Mouse (Mus musculus): ENCODE results near the gene Grin3b. TPM values are rescaled to one million over a fixed set of nuclear protein-coding genes. Genes with fewer than 3 reads are reported as not detected.

Gene Grin3b
- polyA plus RNA-seq, 1 experiment from 2014 or later: 0.49 TPM

GRCm38 (mm10) chr10:79979401-79980155 is 9.1 kb downstream of the Grin3b start:
- H3K9ac ChIP-seq (ENCODE audit: low read depth, low read length): no peak overlapping the region
- H3K4me1 ChIP-seq (replicated peaks; ENCODE audit: control insufficient read depth, insufficient read depth, low read length): peaks cover 6% of the 10 kb centered on the region
- H3K4me2 ChIP-seq (replicated peaks; ENCODE audit: low read depth, low read length): no peak overlapping the region
- H3K9me3 ChIP-seq (ENCODE audit: control insufficient read depth, low read length): no peaks in the 10 kb centered on the region
- H3K27ac ChIP-seq (ENCODE audit: low read depth, low read length): no peak overlapping the region
- DNase-seq (ENCODE audit: low spot score) (no peak), ATAC-seq (ENCODE audit: low FRiP score) (no peak)
- peaks cover 30% of the 10 kb centered on the region for H3K36me3 ChIP-seq (ENCODE audit: control insufficient read depth, insufficient read depth, low read length)
- H3K27me3 ChIP-seq (ENCODE audit: control insufficient read depth, insufficient read depth, low read length): no peaks in the 10 kb centered on the region
- WGBS: 91% methylated on average over 22 of the region's 22 CpGs
- no peak overlapping the region for H3K4me3 ChIP-seq (ENCODE audit: low read depth, low read length)

GRCm38 (mm10) chr10:79983205-79983604 is 12.7 kb downstream of the Grin3b start:
- Histone ChIP-seq H3K36me3 (ENCODE audit: control insufficient read depth, insufficient read depth, low read length) (peaks cover 9% of the 10 kb centered on the region; the same call in 1 of the 2 replicates), H3K27me3 (ENCODE audit: control insufficient read depth, insufficient read depth, low read length) (peaks cover 15% of the 10 kb centered on the region), H3K4me3 (ENCODE audit: low read depth, low read length) (peak overlapping the region; percentile 66), H3K4me1 (replicated peaks; ENCODE audit: control insufficient read depth, insufficient read depth, low read length) (peaks cover 6% of the 10 kb centered on the region), H3K9ac (ENCODE audit: low read depth, low read length) (peak overlapping the region; percentile 86), H3K4me2 (replicated peaks; ENCODE audit: low read depth, low read length) (peak overlapping the region; percentile 73), H3K9me3 (ENCODE audit: control insufficient read depth, low read length) (no peaks in the 10 kb centered on the region), H3K27ac (ENCODE audit: low read depth, low read length) (peak overlapping the region; percentile 92; the same call in 1 of the 2 replicates)
- ATAC-seq (ENCODE audit: low FRiP score) (no peak), DNase-seq (ENCODE audit: low spot score) (no peak)
- WGBS: 78% methylated on average over 5 of the region's 5 CpGs

GRCm38 (mm10) chr10:79983670-79984069 is 13.2 kb downstream of the Grin3b start:
- Histone ChIP-seq H3K4me3 (ENCODE audit: low read depth, low read length) (peak overlapping the region; percentile 66), H3K27me3 (ENCODE audit: control insufficient read depth, insufficient read depth, low read length) (peaks cover 20% of the 10 kb centered on the region), H3K9me3 (ENCODE audit: control insufficient read depth, low read length) (no peaks in the 10 kb centered on the region), H3K9ac (ENCODE audit: low read depth, low read length) (peak overlapping the region; percentile 86), H3K36me3 (ENCODE audit: control insufficient read depth, insufficient read depth, low read length) (peaks cover 6% of the 10 kb centered on the region; the same call in 1 of the 2 replicates), H3K27ac (ENCODE audit: low read depth, low read length) (peak overlapping the region; percentile 92), H3K4me1 (replicated peaks; ENCODE audit: control insufficient read depth, insufficient read depth, low read length) (peaks cover 9% of the 10 kb centered on the region), H3K4me2 (replicated peaks; ENCODE audit: low read depth, low read length) (peak overlapping the region; percentile 73)
- peak; percentile 78 for DNase-seq (ENCODE audit: low spot score)
- whole genome bisulfite sequencing: 2% methylated on average over 16 of the region's 21 CpGs
- ATAC-seq (ENCODE audit: low FRiP score): peak; percentile 13; the same call in 1 of the 2 replicates

- ATAC-seq (ENCODE audit: low FRiP score): peak; percentile 80
- 0% methylated on average over 41 of the region's 49 CpGs for WGBS
- H3K9ac ChIP-seq (ENCODE audit: low read depth, low read length): peak within 1 kb of the TSS; percentile 86
Observed at GRCm38 (mm10) chr10:79984195-79984816, 13.8 kb downstream of the Grin3b start, which contains the start of gene Tmem259. Gene Tmem259 (minus strand): TSS chr10:79984330.

GRCm38 (mm10) chr10:79984871-79985270 is 14.4 kb downstream of the Grin3b start:
- ATAC-seq (ENCODE audit: low FRiP score) (peak; percentile 94), DNase-seq (ENCODE audit: low spot score) (peak; percentile 95)
- H3K4me3 ChIP-seq (ENCODE audit: low read depth, low read length): peak overlapping the region; percentile 66
- H3K27ac ChIP-seq (ENCODE audit: low read depth, low read length): peak overlapping the region; percentile 92
- no peaks in the 10 kb centered on the region for H3K36me3 ChIP-seq (ENCODE audit: control insufficient read depth, insufficient read depth, low read length)
- H3K9ac ChIP-seq (ENCODE audit: low read depth, low read length): peak overlapping the region; percentile 56
- H3K27me3 ChIP-seq (ENCODE audit: control insufficient read depth, insufficient read depth, low read length): peaks cover 32% of the 10 kb centered on the region
- H3K9me3 ChIP-seq (ENCODE audit: control insufficient read depth, low read length): no peaks in the 10 kb centered on the region
- WGBS: under 1% methylated on average over 22 of the region's 22 CpGs
- H3K4me1 ChIP-seq (replicated peaks; ENCODE audit: control insufficient read depth, insufficient read depth, low read length): peaks cover 10% of the 10 kb centered on the region
- H3K4me2 ChIP-seq (replicated peaks; ENCODE audit: low read depth, low read length): peak overlapping the region; percentile 65

More at GRCm38 (mm10) chr10:79984195-79984816, 13.8 kb downstream of the Grin3b start, which contains the start of gene Tmem259:
- Histone ChIP-seq H3K36me3 (ENCODE audit: control insufficient read depth, insufficient read depth, low read length) (no peaks in the 10 kb centered on the region), H3K4me2 (replicated peaks; ENCODE audit: low read depth, low read length) (peak within 1 kb of the TSS; percentile 73), H3K4me3 (ENCODE audit: low read depth, low read length) (peak within 1 kb of the TSS; percentile 66), H3K4me1 (replicated peaks; ENCODE audit: control insufficient read depth, insufficient read depth, low read length) (peaks cover 10% of the 10 kb centered on the region), H3K27me3 (ENCODE audit: control insufficient read depth, insufficient read depth, low read length) (peaks cover 26% of the 10 kb centered on the region), H3K9me3 (ENCODE audit: control insufficient read depth, low read length) (no peaks in the 10 kb centered on the region), H3K27ac (ENCODE audit: low read depth, low read length) (peak within 1 kb of the TSS; percentile 92)
- DNase-seq (ENCODE audit: low spot score): peak; percentile 90

GRCm38 (mm10) chr10:79985334-79986231 is 15.1 kb downstream of the Grin3b start:
- peak overlapping the region; percentile 92 for H3K27ac ChIP-seq (ENCODE audit: low read depth, low read length)
- 4% methylated on average over 35 of the region's 35 CpGs for WGBS
- H3K9me3 ChIP-seq (ENCODE audit: control insufficient read depth, low read length): no peaks in the 10 kb centered on the region
- peak overlapping the region; percentile 56 for H3K9ac ChIP-seq (ENCODE audit: low read depth, low read length)
- no peaks in the 10 kb centered on the region for H3K36me3 ChIP-seq (ENCODE audit: control insufficient read depth, insufficient read depth, low read length)
- H3K4me2 ChIP-seq (replicated peaks; ENCODE audit: low read depth, low read length): peak overlapping the region; percentile 65
- DNase-seq (ENCODE audit: low spot score) (peak; percentile 71), ATAC-seq (ENCODE audit: low FRiP score) (no peak)
- peaks cover 10% of the 10 kb centered on the region for H3K4me1 ChIP-seq (replicated peaks; ENCODE audit: control insufficient read depth, insufficient read depth, low read length)
- H3K27me3 ChIP-seq (ENCODE audit: control insufficient read depth, insufficient read depth, low read length): peaks cover 35% of the 10 kb centered on the region
- peak overlapping the region; percentile 66 for H3K4me3 ChIP-seq (ENCODE audit: low read depth, low read length)

GRCm38 (mm10) chr10:79986232-79986878 is 15.8 kb downstream of the Grin3b start:
- peaks cover 38% of the 10 kb centered on the region for H3K27me3 ChIP-seq (ENCODE audit: control insufficient read depth, insufficient read depth, low read length)
- H3K4me3 ChIP-seq (ENCODE audit: low read depth, low read length): peak overlapping the region; percentile 66
- H3K4me1 ChIP-seq (replicated peaks; ENCODE audit: control insufficient read depth, insufficient read depth, low read length): peaks cover 10% of the 10 kb centered on the region
- ATAC-seq (ENCODE audit: low FRiP score) (no peak), DNase-seq (ENCODE audit: low spot score) (no peak)
- H3K9me3 ChIP-seq (ENCODE audit: control insufficient read depth, low read length): no peaks in the 10 kb centered on the region
- H3K36me3 ChIP-seq (ENCODE audit: control insufficient read depth, insufficient read depth, low read length): no peaks in the 10 kb centered on the region
- peak overlapping the region; percentile 65 for H3K4me2 ChIP-seq (replicated peaks; ENCODE audit: low read depth, low read length)
- 0 out of 2 replicates have a peak overlapping the region, but pooled peaks have one; percentile 49 for H3K9ac ChIP-seq (ENCODE audit: low read depth, low read length)
- H3K27ac ChIP-seq (ENCODE audit: low read depth, low read length): no peak overlapping the region
- WGBS: 49% methylated on average over 6 of the region's 6 CpGs

- no peaks in the 10 kb centered on the region for H3K36me3 ChIP-seq (ENCODE audit: control insufficient read depth, insufficient read depth, low read length)
- no peak overlapping the region for H3K4me2 ChIP-seq (replicated peaks; ENCODE audit: low read depth, low read length)
Observed at GRCm38 (mm10) chr10:79986963-79987362, 16.4 kb downstream of the Grin3b start.

More at GRCm38 (mm10) chr10:79986963-79987362, 16.4 kb downstream of the Grin3b start:
- ATAC-seq (ENCODE audit: low FRiP score) (no peak), DNase-seq (ENCODE audit: low spot score) (peak; percentile 90)
- Histone ChIP-seq H3K27me3 (ENCODE audit: control insufficient read depth, insufficient read depth, low read length) (peaks cover 38% of the 10 kb centered on the region), H3K9ac (ENCODE audit: low read depth, low read length) (no peak overlapping the region), H3K4me3 (ENCODE audit: low read depth, low read length) (no peak overlapping the region), H3K4me1 (replicated peaks; ENCODE audit: control insufficient read depth, insufficient read depth, low read length) (peaks cover 10% of the 10 kb centered on the region), H3K27ac (ENCODE audit: low read depth, low read length) (0 out of 2 replicates have a peak overlapping the region, but pooled peaks have one; percentile 7), H3K9me3 (ENCODE audit: control insufficient read depth, low read length) (no peaks in the 10 kb centered on the region)
- 4% methylated on average over 11 of the region's 11 CpGs for WGBS

All from hindbrain, embryonic 11.5 days (tissue).